Mouse (Mus musculus): ENCODE results near the gene Myzap. TPM values are rescaled to one million over a fixed set of nuclear protein-coding genes. Genes with fewer than 3 reads are reported as not detected.

Myzap gene
- polyA plus RNA-seq, 1 experiment = 6.0 TPM

GRCm38 (mm10) chr9:71573771-71574340 is 18.3 kb downstream of the Myzap start:
- Histone ChIP-seq H3K4me3 (no peak overlapping the region), H3K79me2 (ENCODE audit: control insufficient read depth, insufficient read depth) (no peaks in the 10 kb centered on the region), H3K27me3 (ENCODE audit: control insufficient read depth, insufficient read depth, insufficient read length) (no peaks in the 10 kb centered on the region), H3ac (ENCODE audit: control insufficient read depth, insufficient read length) (no peak overlapping the region), H3K4me2 (ENCODE audit: low read depth) (no peak overlapping the region), H3K36me3 (ENCODE audit: control insufficient read depth, insufficient read depth) (no peaks in the 10 kb centered on the region)
- TF ChIP-seq POLR2AphosphoS2 (IDR thresholded peaks at IDR 0.05; ENCODE audit: insufficient read length, low read depth) (no peak), SRF (IDR thresholded peaks at IDR 0.05; ENCODE audit: control insufficient read depth, insufficient read length, low read depth) (no peak), MYOD1 (IDR thresholded peaks at IDR 0.05; ENCODE audit: control insufficient read depth in 1 of 3, insufficient read length in 2 of 3, low read depth in 2 of 3) (peak in 2 of 3 experiments; percentile 10 to 41)

DNA sequence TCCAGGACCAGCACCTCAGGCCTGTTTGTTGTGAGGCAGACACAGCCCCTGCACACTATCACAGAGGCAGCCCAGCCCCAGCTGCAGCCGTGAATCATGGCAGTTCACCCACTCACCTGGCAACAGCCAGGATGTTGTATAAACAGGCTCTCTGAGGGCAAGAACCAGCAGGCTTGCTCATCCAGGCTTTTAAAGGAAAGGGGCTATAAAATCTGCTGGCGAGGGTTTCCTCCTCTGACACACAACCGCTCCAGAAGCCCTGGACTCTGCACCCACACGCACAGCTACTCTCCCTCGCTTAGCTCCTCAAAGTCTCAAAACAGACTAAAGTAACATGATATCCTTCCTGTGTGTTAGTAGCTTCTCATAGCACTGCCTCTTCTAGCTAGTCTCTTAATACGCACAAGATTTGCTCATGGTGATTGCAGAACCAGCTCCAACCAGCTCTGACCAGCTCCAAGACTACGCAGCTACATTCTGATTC is 21.0 kb downstream of the Myzap start:
- no peak overlapping the region for H3ac ChIP-seq (ENCODE audit: control insufficient read depth, insufficient read length)
- no peak overlapping the region for H3K4me2 ChIP-seq (ENCODE audit: low read depth)
- no peaks in the 10 kb centered on the region for H3K27me3 ChIP-seq (ENCODE audit: control insufficient read depth, insufficient read depth, insufficient read length)
- no peak overlapping the region for H3K4me3 ChIP-seq
- TF ChIP-seq MYOG (IDR thresholded peaks at IDR 0.05; ENCODE audit: control insufficient read depth in 1 of 3, insufficient read depth in 1 of 3, insufficient read length in 2 of 3, low read depth in 2 of 3) (peak in 1 of 3 experiments; percentile 19), POLR2A (IDR thresholded peaks at IDR 0.05; ENCODE audit: insufficient read length, low read depth) (no peak), MYOD1 (IDR thresholded peaks at IDR 0.05; ENCODE audit: control insufficient read depth in 1 of 3, insufficient read length in 2 of 3, low read depth in 2 of 3) (peak in 2 of 3 experiments; percentile 32 to 62)
- no peaks in the 10 kb centered on the region for H3K79me2 ChIP-seq (ENCODE audit: control insufficient read depth, insufficient read depth)
- no peaks in the 10 kb centered on the region for H3K36me3 ChIP-seq (ENCODE audit: control insufficient read depth, insufficient read depth)

DNA sequence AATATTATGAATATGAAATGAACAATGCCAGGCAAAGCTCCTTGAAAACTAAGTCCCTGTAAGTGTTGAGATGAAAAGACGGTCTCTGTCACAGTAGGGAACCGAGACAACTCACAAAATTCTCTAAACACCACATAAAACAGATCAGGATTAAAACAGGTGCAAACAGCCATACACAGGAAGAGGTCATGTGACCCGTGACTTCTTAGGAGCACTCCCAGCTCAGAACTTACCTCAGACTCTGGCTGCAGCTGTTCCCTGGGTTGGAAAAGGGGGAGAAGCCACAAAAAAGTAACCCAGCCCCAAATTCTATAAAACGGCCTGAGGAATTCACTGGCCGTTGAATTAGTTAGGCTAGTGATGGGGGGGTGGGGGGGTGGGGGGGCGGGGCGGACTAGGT is 22.0 kb downstream of the Myzap start:
- no peaks in the 10 kb centered on the region for H3K79me2 ChIP-seq (ENCODE audit: control insufficient read depth, insufficient read depth)
- no peak overlapping the region for H3K4me3 ChIP-seq
- no peak for TF ChIP-seq TCF12 (IDR thresholded peaks at IDR 0.05; ENCODE audit: insufficient read depth, poor library complexity, severe bottlenecking)
- TF ChIP-seq MAX (IDR thresholded peaks at IDR 0.05; ENCODE audit: low read depth) = no peak
- TF ChIP-seq POLR2AphosphoS2 (IDR thresholded peaks at IDR 0.05; ENCODE audit: insufficient read length, low read depth) = no peak
- TF ChIP-seq REST (IDR thresholded peaks at IDR 0.05; ENCODE audit: insufficient read depth, insufficient read length) = no peak
- TF ChIP-seq E2F4 (IDR thresholded peaks at IDR 0.05; ENCODE audit: insufficient read depth) = no peak
- no peak for TF ChIP-seq MYOD1 (IDR thresholded peaks at IDR 0.05; ENCODE audit: control insufficient read depth in 1 of 3, insufficient read length in 2 of 3, low read depth in 2 of 3)
- TF ChIP-seq MYOG (IDR thresholded peaks at IDR 0.05; ENCODE audit: control insufficient read depth in 1 of 3, insufficient read depth in 1 of 3, insufficient read length in 2 of 3, low read depth in 2 of 3) = no peak
- no peak for TF ChIP-seq POLR2A (IDR thresholded peaks at IDR 0.05; ENCODE audit: insufficient read length, low read depth)
- no peak for TF ChIP-seq CEBPB (IDR thresholded peaks at IDR 0.05; ENCODE audit: insufficient read depth, poor library complexity, severe bottlenecking)
- no peak for TF ChIP-seq USF1 (IDR thresholded peaks at IDR 0.05; ENCODE audit: low read depth)
- no peak for TF ChIP-seq TCF3 (IDR thresholded peaks at IDR 0.05; ENCODE audit: insufficient read length, low read depth)
- no peak for TF ChIP-seq SRF (IDR thresholded peaks at IDR 0.05; ENCODE audit: control insufficient read depth, insufficient read length, low read depth)
- no peak overlapping the region for H3ac ChIP-seq (ENCODE audit: control insufficient read depth, insufficient read length)
- H3K4me2 ChIP-seq (ENCODE audit: low read depth) = no peak overlapping the region
- no peaks in the 10 kb centered on the region for H3K27me3 ChIP-seq (ENCODE audit: control insufficient read depth, insufficient read depth, insufficient read length)
- H3K36me3 ChIP-seq (ENCODE audit: control insufficient read depth, insufficient read depth) = no peaks in the 10 kb centered on the region

GRCm38 (mm10) chr9:71568323-71568942 is 23.7 kb downstream of the Myzap start:
- H3K4me3 ChIP-seq = no peak overlapping the region
- no peak for TF ChIP-seq E2F4 (IDR thresholded peaks at IDR 0.05; ENCODE audit: insufficient read depth)
- no peak for TF ChIP-seq MAX (IDR thresholded peaks at IDR 0.05; ENCODE audit: low read depth)

GRCm38 (mm10) chr9:71567391-71567790 is 24.8 kb downstream of the Myzap start:
- no peak overlapping the region for H3ac ChIP-seq (ENCODE audit: control insufficient read depth, insufficient read length)
- H3K79me2 ChIP-seq (ENCODE audit: control insufficient read depth, insufficient read depth) = no peaks in the 10 kb centered on the region
- H3K4me2 ChIP-seq (ENCODE audit: low read depth) = no peak overlapping the region
- TF ChIP-seq CEBPB (IDR thresholded peaks at IDR 0.05; ENCODE audit: insufficient read depth, poor library complexity, severe bottlenecking) (no peak), TCF12 (IDR thresholded peaks at IDR 0.05; ENCODE audit: insufficient read depth, poor library complexity, severe bottlenecking) (no peak), POLR2AphosphoS2 (IDR thresholded peaks at IDR 0.05; ENCODE audit: insufficient read length, low read depth) (no peak), USF1 (IDR thresholded peaks at IDR 0.05; ENCODE audit: low read depth) (no peak), TCF3 (IDR thresholded peaks at IDR 0.05; ENCODE audit: insufficient read length, low read depth) (no peak), POLR2A (IDR thresholded peaks at IDR 0.05; ENCODE audit: insufficient read length, low read depth) (no peak), E2F4 (IDR thresholded peaks at IDR 0.05; ENCODE audit: insufficient read depth) (no peak), MYOD1 (IDR thresholded peaks at IDR 0.05; ENCODE audit: control insufficient read depth in 1 of 3, insufficient read length in 2 of 3, low read depth in 2 of 3) (no peak), MAX (IDR thresholded peaks at IDR 0.05; ENCODE audit: low read depth) (no peak), REST (IDR thresholded peaks at IDR 0.05; ENCODE audit: insufficient read depth, insufficient read length) (no peak), SRF (IDR thresholded peaks at IDR 0.05; ENCODE audit: control insufficient read depth, insufficient read length, low read depth) (no peak), MYOG (IDR thresholded peaks at IDR 0.05; ENCODE audit: control insufficient read depth in 1 of 3, insufficient read depth in 1 of 3, insufficient read length in 2 of 3, low read depth in 2 of 3) (no peak)
- no peak overlapping the region for H3K4me3 ChIP-seq
- H3K27me3 ChIP-seq (ENCODE audit: control insufficient read depth, insufficient read depth, insufficient read length) = no peaks in the 10 kb centered on the region
- no peaks in the 10 kb centered on the region for H3K36me3 ChIP-seq (ENCODE audit: control insufficient read depth, insufficient read depth)

More at GRCm38 (mm10) chr9:71568323-71568942, 23.7 kb downstream of the Myzap start:
- H3K4me2 ChIP-seq (ENCODE audit: low read depth) = no peak overlapping the region
- H3ac ChIP-seq (ENCODE audit: control insufficient read depth, insufficient read length) = no peak overlapping the region
- H3K79me2 ChIP-seq (ENCODE audit: control insufficient read depth, insufficient read depth) = no peaks in the 10 kb centered on the region
- H3K27me3 ChIP-seq (ENCODE audit: control insufficient read depth, insufficient read depth, insufficient read length) = no peaks in the 10 kb centered on the region
- no peaks in the 10 kb centered on the region for H3K36me3 ChIP-seq (ENCODE audit: control insufficient read depth, insufficient read depth)

Measured in myocyte (in vitro differentiated cells).